11 mouse cellular contexts compared by ENCODE assay signal in the genomic region with DNA sequence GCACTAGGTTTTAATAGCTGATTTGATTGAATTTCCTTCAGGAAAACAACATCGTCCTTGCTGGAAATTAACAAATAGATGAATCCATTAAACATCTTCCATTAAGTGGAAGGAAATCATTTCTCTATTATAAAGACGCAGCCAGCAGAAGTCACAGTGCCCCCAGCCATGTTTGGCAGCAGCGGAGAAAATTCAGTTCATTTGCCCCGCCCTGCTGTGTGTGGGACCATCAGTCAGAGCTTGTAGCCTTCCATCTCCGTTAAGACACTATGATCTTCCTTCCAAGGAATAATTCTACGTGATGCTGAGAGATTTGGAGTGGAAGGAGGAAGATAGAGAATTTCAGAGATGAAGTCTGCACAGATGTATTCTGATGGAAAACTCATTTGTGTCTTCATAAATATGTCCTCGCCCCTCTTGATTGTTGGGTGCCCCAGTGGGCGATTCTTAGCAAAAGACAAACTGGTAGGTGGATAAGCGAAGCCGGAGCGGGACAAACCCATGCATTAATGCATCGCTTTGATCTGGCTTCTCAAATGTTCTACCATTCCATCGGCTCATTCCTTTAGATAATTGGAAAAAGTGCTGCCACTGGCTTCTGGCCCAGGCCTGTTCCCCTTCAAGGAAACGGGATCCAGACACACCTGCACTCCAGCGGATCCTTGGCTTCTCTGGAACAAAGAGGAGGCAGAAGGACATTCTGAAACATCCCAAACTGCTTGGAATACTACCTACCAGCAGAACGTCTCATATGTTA. TPM values are rescaled to one million over a fixed set of nuclear protein-coding genes. Genes with fewer than 3 reads are reported as not detected.
DNase-seq lines count a peak whose midpoint lies in the region; ATAC-seq lines count a peak whose summit lies in the region.
"Had no signal": no experiment of that assay in that cellular context is flagged by ENCODE, and none has a peak within 500 bp of the region (broad histone marks: within the 10 kb centered on the region; RNA-seq: fewer than 3 reads in every experiment).

No protein-coding gene starts in this region.

- DNase-seq in forebrain, embryonic 14.5 days (ENCODE audit: low spot score), result no peak
- DNase-seq in midbrain, embryonic 11.5 days (ENCODE audit: low spot score, missing footprints), result no peak
- DNase-seq in heart, postnatal 14 days, result peak; percentile 25 to 26
- DNase-seq in skeletal muscle tissue, adult 2 months (ENCODE audit: low read depth, low spot score), result peak; percentile 12
- DNase-seq in lung, postnatal 4 days, result no peak
- no peak for DNase-seq in right cerebral cortex, postnatal 25 days
- DNase-seq: kidney, adult 2 months; liver, postnatal 0 days had no signal

- peaks cover 17% of the 10 kb centered on the region; the same call in 1 of the 2 replicates for H3K4me1 ChIP-seq in forebrain, embryonic 16.5 days (replicated peaks; ENCODE audit: control insufficient read depth, insufficient read depth, low read length)
- H3K4me1 ChIP-seq in forebrain, embryonic 14.5 days (ENCODE audit: control insufficient read depth, insufficient read depth, low read length), result no peaks in the 10 kb centered on the region
- H3K4me1 ChIP-seq in midbrain, embryonic 13.5 days (replicated peaks), result peaks cover 11% of the 10 kb centered on the region
- H3K4me1 ChIP-seq in midbrain, embryonic 11.5 days (ENCODE audit: control insufficient read depth, insufficient read depth, low read length), result no peaks in the 10 kb centered on the region

- H3K9ac ChIP-seq in forebrain, embryonic 16.5 days (replicated peaks; ENCODE audit: low read depth, low read length), result no peak overlapping the region
- H3K9ac ChIP-seq in forebrain, embryonic 14.5 days (ENCODE audit: low read length), result no peak overlapping the region
- H3K9ac ChIP-seq in midbrain, embryonic 13.5 days (replicated peaks), result 0 out of 2 replicates have a peak overlapping the region, but pooled peaks have one; percentile 25
- no peak overlapping the region for H3K9ac ChIP-seq in midbrain, embryonic 11.5 days (ENCODE audit: low read length)
- H3K9ac ChIP-seq: heart, embryonic 15.5 days; liver, postnatal 0 days had no signal

- intact Hi-C loops in heart, postnatal 14 days (cut with DNase I), result no loop called here

- no peak overlapping the region for H3K4me2 ChIP-seq in forebrain, embryonic 16.5 days (ENCODE audit: low read length)
- H3K4me2 ChIP-seq in forebrain, embryonic 14.5 days (ENCODE audit: low read length), result no peak overlapping the region
- no peak overlapping the region for H3K4me2 ChIP-seq in midbrain, embryonic 13.5 days (replicated peaks)
- H3K4me2 ChIP-seq in midbrain, embryonic 11.5 days, result no peak overlapping the region
- H3K4me2 ChIP-seq: heart, embryonic 15.5 days had no signal

- no peak for ATAC-seq in forebrain, embryonic 16.5 days
- no peak for ATAC-seq in forebrain, embryonic 14.5 days
- ATAC-seq in midbrain, embryonic 13.5 days, result no peak
- no peak for ATAC-seq in midbrain, embryonic 11.5 days (ENCODE audit: low FRiP score)
- ATAC-seq: liver, postnatal 0 days had no signal

- 66% methylated on average over 16 of the region's 16 CpGs for WGBS in forebrain, embryonic 16.5 days
- 77% methylated on average over 16 of the region's 16 CpGs for WGBS in forebrain, embryonic 14.5 days
- 68% methylated on average over 16 of the region's 16 CpGs for WGBS in midbrain, embryonic 13.5 days
- WGBS in midbrain, embryonic 11.5 days, result 80% methylated on average over 16 of the region's 16 CpGs

- H3K36me3 ChIP-seq in forebrain, embryonic 16.5 days (ENCODE audit: control insufficient read depth, insufficient read depth), result no peaks in the 10 kb centered on the region
- no peaks in the 10 kb centered on the region for H3K36me3 ChIP-seq in forebrain, embryonic 14.5 days (ENCODE audit: control insufficient read depth, insufficient read depth, low read length)
- H3K36me3 ChIP-seq in midbrain, embryonic 13.5 days, result no peaks in the 10 kb centered on the region
- no peaks in the 10 kb centered on the region for H3K36me3 ChIP-seq in midbrain, embryonic 11.5 days (ENCODE audit: control insufficient read depth, insufficient read depth, low read length)
- H3K36me3 ChIP-seq: heart, embryonic 15.5 days had no signal

- no peaks in the 10 kb centered on the region for H3K9me3 ChIP-seq in forebrain, embryonic 16.5 days (ENCODE audit: control insufficient read depth, low read length)
- no peaks in the 10 kb centered on the region for H3K9me3 ChIP-seq in forebrain, embryonic 14.5 days (replicated peaks; ENCODE audit: control insufficient read depth, low read length)
- no peaks in the 10 kb centered on the region for H3K9me3 ChIP-seq in midbrain, embryonic 13.5 days
- H3K9me3 ChIP-seq in midbrain, embryonic 11.5 days (ENCODE audit: control insufficient read depth, low read length), result no peaks in the 10 kb centered on the region
- H3K9me3 ChIP-seq: heart, embryonic 15.5 days had no signal

- no peaks in the 10 kb centered on the region for H3K27me3 ChIP-seq in forebrain, embryonic 16.5 days (replicated peaks; ENCODE audit: control insufficient read depth, insufficient read depth, low read length)
- no peaks in the 10 kb centered on the region for H3K27me3 ChIP-seq in forebrain, embryonic 14.5 days (replicated peaks; ENCODE audit: control insufficient read depth, insufficient read depth, low read length)
- no peaks in the 10 kb centered on the region for H3K27me3 ChIP-seq in midbrain, embryonic 13.5 days
- H3K27me3 ChIP-seq in midbrain, embryonic 11.5 days (ENCODE audit: control insufficient read depth, insufficient read depth, low read length), result no peaks in the 10 kb centered on the region
- H3K27me3 ChIP-seq: heart, embryonic 15.5 days had no signal

- no peak overlapping the region for H3K4me3 ChIP-seq in forebrain, embryonic 16.5 days (replicated peaks; ENCODE audit: low read length)
- H3K4me3 ChIP-seq in forebrain, embryonic 14.5 days (ENCODE audit: low read depth, low read length), result no peak overlapping the region
- no peak overlapping the region for H3K4me3 ChIP-seq in midbrain, embryonic 13.5 days (replicated peaks)
- H3K4me3 ChIP-seq in midbrain, embryonic 11.5 days (ENCODE audit: low read depth, low read length), result no peak overlapping the region
- H3K4me3 ChIP-seq: heart, embryonic 15.5 days had no signal

- peak overlapping the region; percentile 39; the same call in 1 of the 2 replicates for H3K27ac ChIP-seq in forebrain, embryonic 16.5 days (ENCODE audit: low read length)
- H3K27ac ChIP-seq in forebrain, embryonic 14.5 days (ENCODE audit: low read depth, low read length), result no peak overlapping the region; the same call in 1 of the 2 replicates
- peak overlapping the region; percentile 64 for H3K27ac ChIP-seq in midbrain, embryonic 13.5 days
- no peak overlapping the region for H3K27ac ChIP-seq in midbrain, embryonic 11.5 days (ENCODE audit: low read depth, low read length)

RNA-seq across cellular contexts. Expression of a gene that starts 59.7 kb away (rescaled TPM):
- 43.9 and 46.7 TPM in 2 replicates for polyA plus RNA-seq in forebrain, embryonic 16.5 days (2015; fragmentation: Nextera tagmentation; extraction: Ambion mirVana)
- 34.0 and 39.6 TPM in 2 replicates for polyA plus RNA-seq in forebrain, embryonic 14.5 days (2014; fragmentation: Nextera tagmentation; extraction: Ambion mirVana)
- 33.9 and 37.6 TPM in 2 replicates for polyA plus RNA-seq in midbrain, embryonic 13.5 days (2015; fragmentation: Nextera tagmentation; extraction: Ambion mirVana)
- 36.1 and 36.7 TPM in 2 replicates for polyA plus RNA-seq in midbrain, embryonic 11.5 days (2014; fragmentation: Nextera tagmentation; extraction: Ambion mirVana)
- 10 to 100 TPM; 29.8 to 34.2 TPM for total RNA-seq in heart, postnatal 14 days (2021)

Comparison
In these comparisons a context has a peak if more than half of its experiments do, and no peak if none do; other contexts are left out.
1. H3K27ac ChIP-seq: peak in forebrain, embryonic 16.5 days (single experiment) and midbrain, embryonic 13.5 days (single experiment); none in forebrain, embryonic 14.5 days (single experiment) and midbrain, embryonic 11.5 days (single experiment).
2. DNase-seq: peak in heart, postnatal 14 days (2 of 2) and skeletal muscle tissue, adult 2 months (single experiment); none in forebrain, embryonic 14.5 days (single experiment), midbrain, embryonic 11.5 days (single experiment), lung, postnatal 4 days (0 of 2) and right cerebral cortex, postnatal 25 days (single experiment).